Mouse (Mus musculus): ENCODE data around the gene Lyrm7.
"Not testable (repeated sequence)": the region's sequence is repeated elsewhere in the genome, so short reads cannot be mapped to it uniquely, and the experiment has no call there.

Gene Lyrm7

DNA sequence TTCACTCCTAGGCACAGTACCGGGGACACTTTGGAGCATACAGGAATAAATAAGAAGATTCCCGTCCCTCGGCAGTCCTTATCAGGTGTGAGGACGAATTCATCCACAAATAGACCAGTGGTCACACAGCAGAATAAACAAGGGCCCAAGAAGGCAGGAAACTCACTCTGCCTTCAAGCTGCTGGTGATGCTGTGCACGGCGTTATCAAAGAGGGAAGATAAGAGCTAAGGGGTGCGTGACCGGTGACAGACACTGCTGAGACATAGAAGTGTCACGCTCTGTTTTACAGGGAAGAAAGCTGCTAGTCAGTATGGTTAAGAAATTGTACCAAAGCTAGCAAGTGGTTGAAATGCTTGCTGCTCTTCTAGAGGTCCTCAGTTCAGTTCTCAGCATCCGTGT, 19.2 kb upstream of the Lyrm7 start:
- no peak for DNase-seq

DNA sequence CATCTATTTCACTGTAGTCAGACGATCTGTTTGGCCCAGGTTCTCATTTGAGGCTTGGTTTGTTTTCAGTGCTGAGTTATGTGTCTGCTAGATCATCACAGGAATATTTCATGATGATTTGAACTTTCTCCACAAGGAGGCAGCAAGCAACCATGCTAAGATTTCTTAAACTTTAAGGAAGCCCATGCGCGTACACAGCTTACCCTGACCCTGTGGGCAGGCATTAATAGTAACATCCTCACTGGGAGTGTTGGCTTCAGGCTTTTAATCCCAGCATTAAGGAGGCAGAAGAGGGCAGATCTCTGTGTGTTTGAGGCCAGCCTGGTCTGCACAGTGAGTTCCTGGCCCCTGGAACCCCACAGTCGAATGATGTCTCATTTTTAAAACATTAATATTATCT, 18.7 kb upstream of the Lyrm7 start:
- DNase-seq: no peak

DNA sequence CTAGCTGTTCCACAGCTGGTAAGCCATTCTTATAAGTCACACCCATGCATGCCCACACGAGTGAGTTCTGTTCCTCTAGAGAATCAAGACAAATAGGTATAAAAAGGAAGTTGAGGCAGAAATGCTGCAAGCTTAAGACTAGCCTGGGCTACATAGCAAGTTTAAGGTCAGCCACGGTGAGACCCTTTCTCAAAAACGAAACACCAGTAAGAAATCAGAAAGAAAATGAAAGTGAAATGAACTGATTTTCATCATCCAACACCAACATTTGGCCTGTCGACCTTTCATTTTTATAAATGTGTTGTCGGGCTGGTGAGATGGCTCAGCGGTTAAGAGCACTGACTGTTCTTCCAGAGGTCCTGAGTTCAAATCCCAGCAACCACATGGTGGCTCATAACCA, 18.2 kb upstream of the Lyrm7 start:
- DNase-seq: no peak

DNA sequence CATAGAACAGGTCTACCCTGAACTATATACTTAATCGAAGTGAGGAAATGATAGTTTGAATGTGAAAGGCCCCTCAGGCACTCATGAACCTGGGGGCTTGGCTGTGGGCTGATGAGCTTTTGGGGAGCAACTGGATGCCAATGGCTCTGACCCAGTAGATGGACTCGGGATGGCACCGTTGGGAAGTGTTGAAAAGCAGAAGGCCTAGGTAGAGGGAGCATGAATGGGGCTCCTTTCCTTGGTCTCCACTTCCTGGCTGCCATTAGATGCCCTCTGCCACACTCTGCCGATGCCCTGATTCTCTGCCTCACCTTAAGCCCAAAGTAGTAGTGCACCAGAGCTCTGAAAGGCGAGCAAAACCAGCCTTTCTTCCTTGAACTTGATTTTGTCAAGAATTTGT, 15.3 kb upstream of the Lyrm7 start:
- no peak for DNase-seq

DNA sequence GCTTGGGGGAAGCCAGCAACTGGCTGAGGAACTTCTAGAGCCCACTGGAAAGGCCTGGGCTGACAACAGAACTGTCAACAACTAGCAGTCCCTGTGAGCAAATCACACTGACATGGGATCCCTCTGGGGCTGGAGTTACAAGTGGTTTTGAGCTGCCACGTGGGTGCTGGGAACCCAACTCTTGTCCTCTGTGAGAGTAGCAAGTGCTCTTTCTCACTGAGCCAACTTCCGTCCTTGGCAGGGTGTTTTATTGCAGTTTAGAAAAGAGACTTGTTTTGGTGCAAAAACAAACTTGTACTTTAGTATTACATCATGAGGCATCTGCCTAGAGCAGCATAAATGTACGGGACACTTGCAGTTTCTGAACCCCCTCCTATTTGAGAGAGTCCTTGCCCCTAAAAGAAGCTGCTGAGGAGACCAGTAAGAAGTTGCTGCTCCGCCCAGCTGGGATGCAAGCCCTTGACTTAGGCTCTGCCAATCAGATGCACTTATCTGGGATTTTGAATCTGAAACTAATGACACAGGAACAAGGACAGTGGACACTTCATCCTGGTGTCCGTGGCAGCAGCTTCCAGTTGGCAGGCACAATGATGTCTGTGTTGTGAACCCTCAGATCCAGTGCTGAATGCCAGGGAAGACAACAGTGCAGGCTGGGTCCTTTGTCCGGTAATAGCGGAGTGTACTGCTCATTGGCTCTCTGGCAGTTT, 11.3 kb upstream of the Lyrm7 start:
- DNase-seq: no peak

DNA sequence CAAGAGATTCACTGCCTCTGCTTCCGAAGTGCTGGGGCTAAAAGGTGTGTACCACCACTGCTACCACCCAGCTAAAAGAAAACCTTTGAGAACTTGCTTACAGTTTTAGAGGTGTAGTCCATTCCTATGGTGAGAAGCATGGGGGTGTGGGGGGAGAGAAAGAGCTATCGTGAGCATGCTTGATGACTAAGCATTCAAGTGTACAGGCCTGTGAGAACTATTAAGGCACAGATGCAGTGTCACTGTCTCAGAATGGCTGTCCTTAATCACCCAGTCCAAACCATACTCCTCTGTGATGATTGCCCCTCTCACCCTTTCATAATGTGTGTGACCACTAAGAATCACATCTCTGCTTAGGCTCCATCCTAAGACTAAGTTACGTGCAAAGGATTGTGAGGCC, 8.6 kb upstream of the Lyrm7 start:
- DNase-seq: no peak

DNA sequence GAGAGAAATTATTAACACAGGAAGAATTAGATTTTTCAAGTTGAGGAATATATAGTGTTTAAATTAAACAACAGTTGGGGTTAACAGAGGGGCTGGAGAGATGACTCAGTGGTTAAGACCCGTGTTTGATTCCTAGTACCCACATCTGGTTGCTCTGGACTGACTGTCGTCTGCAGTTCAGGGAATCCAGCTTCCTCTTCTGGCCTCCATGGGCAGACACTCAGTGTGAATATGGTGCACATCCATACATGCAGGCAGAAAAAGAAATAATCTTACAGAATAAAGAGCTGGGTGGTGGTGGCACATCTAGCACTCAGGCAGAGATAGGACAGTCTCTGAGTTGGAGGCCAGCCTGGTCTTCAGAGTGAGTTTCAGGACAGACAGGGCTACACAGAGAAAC, 7.7 kb upstream of the Lyrm7 start:
- no peak for DNase-seq

DNA sequence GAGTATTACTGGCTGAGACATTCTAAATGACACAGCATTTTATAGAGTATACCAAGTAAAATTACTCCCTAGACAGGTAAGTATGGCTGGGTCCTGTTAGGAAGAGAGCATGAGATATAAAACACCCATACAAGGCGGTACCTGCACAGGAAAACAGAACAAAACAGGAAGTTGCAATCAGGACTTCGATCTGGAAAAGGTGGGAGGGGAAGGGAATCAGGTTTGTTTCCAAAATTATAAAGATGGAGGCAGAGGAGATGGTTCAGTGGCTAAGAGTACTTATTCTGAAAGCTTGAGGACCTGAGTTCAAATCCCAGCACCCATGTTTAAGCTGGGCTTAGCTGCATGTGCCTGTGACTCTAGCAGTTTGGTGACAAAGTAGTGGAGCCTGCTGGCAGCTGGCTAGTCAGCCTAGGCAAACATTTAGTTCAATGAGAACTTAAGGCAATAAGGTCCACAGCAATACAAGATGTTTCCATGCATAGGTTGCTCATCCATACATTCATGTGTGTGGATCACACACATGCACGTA, 7.3 kb upstream of the Lyrm7 start:
- DNase-seq: no peak

DNA sequence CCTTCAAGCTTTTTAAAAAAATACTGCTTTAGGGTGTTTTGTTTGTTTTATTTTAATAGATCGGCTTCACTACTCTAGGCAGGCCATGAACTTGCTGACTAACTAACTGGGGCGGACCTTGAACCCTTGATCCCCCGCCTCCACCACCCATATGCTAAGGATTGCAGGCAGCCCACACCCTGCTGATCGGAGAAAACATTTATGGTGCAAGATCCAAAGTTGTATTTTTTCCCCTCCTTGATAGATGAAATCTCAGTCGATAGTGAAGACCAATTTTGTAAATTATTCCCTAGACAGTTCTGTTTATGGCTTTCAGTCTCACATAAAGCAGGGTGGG, 6.3 kb upstream of the Lyrm7 start:
- no peak for DNase-seq

DNA sequence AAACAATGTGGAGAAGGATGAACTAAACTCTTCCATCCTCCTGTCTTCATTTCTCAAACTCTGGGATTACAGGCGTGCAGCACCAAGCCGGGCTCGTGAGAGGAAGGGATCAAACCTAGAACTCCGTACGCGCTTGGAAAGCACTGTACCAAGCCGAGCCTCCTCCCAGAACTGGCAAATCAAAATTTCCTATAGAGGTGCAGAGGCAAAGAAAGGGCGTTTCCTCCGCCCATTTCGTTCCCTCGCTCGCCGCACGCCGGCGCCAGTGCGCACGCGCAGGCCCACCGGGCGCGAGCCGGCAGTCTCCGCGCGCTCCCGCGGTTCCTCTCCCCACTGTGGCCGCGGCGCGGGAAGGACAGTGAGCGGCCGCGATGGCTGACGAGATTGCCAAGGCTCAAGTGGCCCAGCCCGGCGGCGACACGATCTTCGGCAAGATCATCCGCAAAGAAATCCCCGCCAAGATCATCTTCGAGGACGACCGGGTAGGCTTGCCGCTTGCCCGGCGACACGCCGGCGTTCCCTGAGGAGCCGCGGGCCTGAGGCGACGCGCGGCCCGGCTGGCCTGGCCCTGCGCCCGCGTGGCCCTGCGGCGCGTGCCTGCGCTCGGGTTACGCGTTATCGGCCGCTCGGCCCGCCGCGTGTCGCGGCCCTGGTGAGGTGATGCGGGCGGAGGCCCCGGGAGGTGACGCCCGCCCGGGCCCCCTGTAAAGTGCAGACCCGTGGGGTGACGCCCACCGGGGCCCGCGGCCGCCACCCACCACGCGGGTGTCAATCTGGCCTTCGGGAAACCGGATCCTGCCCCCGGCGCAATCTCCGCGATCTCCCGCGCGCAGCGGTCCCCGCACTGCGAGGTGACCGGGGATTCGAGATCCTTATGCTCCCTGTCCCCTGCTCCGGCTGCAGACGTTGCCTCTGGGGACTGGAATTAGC, 5.7 kb upstream of the Lyrm7 start, which contains the start of gene Hint1:
Gene Hint1, plus strand, starts transcription at position 265 of the 930 bp plus-strand sequence.
- peak; percentile 95 for DNase-seq

DNA sequence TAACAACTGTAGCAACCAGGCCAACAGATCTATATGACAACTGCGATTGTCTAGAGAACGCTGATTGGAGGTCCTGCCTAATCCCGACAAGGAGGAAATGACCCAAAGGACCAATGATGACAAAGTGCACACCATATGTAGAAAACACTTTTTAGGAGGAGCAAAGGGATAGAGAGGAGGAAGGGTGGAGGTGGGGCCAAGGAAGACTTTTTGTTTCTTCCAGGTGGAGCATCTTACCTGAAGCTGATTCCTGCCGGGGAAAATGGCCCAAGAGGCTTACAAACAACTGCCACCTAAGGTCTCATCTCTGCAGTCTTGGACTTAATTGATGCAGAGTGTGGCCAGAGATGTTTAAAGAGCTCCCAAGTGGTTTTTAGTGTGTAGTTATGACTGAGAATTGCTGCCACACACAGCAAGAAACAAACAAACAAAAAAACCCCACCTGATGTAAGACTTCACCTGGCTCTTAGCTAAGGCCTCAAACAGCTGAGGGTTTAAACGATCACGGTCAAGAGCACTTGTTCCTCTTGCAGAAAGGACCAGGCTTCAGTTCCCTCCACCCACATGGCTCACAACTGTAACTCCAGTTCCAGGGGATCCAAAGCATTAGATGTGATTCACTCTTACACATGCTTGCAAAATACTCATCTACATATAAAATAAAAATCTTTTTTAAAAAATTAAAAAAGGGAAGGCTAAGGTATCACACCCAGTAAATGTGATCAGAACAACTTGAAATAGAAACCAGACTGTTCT, 4.8 kb upstream of the Lyrm7 start:
- no peak for DNase-seq

DNA sequence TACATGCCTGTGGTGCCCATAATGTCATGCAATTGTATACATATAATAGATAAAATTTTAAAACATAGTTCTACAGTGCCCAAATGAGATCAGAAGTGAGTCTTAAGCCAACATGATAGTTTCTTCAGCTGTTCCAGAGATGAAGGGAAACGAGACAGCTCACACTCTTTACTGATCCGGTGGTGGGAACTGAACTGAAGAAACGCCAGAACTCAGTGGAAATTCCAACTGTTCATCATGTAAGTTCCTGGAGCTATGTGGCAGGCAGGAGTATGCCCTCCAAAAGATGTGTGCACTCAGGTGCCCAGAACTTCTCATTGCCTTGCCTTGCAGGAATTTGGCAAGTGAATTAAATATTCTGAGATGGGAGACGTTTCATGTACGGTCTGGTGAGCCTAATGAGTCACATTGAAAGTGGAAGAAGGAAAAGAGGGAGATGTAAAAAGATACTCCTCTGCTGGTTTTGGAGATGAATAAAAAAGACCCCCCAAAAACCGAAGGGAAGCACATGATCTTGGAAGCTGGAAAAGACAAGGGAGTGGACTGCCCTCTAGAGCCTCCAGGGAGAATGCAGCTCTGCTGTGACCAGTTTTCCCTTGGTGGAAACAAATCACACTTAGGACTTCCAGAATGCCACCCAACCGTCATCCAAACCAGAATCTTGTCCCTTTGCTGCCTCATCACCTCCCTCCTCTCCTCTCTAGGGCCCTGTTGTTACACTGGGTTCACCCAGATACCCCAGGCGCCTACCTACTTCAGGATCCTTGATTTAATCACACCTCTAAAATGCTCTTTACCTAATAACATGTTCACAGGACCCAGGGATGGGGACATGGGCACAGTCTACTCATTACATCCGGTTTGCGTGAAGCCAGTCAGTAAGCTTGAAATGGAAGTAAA, 2.2 kb upstream of the Lyrm7 start:
- peak; percentile 52 for DNase-seq

DNA sequence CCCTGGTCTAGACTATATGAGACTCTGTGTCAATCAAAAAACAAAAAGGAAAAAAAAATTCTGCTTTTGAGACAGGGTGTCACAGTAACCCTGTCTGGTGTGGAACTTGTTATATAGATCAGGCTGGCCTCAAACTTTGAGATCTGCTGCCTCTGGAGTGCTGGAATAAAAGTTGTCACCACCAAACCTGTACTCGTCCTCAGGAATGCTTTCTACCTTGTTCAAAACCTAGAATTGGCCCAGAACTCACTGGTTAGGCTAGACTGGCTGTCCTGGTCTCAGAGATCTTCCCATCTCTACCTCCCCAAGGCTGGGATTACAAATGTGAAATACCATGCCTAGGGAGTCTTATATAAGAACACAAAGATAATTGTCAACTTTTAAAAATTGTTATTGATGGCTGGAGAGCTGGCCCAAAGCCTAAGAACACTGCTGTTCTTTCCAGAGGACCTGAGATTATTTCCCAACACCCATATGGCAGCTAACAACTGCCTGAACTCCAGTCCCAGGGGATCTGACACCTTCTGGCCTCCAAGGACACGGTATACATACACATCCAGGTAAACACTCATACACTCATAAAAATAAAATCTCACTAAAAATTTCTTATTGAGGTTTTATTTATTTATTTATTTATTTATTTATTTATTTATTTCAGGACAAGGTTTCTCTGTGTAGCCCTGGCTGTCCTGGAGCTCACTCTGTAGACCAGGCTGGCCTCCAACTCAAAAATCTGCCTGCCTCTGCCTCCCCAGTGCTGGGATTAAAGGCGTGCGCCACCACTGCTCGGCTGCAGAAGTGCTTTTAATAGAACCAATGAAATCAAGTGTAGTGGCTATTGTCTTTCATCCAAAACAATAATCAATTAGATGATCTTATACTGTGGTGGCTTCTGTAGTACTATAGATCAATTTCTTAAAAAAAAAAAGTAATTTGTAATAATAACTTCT, 1.0 kb upstream of the Lyrm7 start:
- no peak for DNase-seq

DNA sequence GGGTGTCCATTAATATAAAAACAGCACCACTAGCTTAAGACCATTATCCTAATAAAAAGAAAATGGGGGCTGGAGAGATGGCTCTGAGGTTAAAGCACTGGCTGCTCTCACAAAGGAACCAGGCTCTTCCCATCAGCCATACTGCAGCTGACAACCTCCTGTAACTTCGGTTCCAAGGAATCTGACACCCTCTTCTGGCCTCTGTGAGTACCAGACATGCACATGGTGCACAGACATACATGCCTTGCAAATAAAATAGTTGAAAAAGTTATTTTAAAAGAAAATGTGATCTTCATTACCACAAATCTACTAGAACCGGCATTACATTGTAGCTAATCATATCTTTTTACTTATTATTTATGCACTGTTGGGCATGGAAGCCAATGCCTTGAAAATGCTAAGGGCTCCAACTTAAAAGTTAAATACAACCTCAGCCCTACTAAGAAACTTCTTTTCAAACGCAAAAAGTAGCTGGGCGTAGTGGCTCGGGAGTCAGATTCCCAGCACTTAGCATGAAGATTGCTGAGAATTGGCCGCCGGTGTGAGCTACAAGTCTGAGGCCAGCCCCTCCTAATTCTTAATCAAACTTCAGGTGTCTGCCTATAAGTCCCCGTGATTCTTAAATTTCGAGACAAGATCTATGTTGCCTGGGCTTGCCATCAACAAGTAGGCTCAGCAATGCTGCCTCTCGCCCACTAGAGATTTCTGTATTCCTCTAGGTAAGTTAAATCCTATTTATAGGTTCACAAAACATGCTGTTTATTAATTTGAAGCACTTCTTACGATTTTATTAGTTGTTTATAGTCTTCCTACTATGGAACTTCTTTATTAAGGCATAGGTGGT, 1.2 kb downstream of the Lyrm7 start:
- DNase-seq: no peak

DNA sequence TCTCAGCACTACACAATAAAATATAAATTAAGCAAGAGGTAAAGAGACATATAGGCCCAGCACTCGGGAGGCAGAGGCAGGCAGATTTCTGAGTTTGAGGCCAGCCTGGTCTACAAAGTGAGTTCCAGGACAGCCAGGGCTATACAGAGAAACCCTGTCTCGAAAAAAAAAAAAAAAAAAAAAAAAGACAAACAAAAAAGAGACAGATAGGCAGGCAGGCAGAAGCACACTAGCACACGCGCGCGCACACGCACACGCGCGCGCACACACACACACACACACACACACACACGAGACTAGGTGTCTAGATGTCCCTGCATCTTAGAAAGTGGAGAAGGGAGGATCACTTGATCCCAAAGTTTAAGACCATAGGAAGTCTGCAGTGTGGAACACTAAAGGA, 1.8 kb downstream of the Lyrm7 start:
- not testable (repeated sequence) for DNase-seq

DNA sequence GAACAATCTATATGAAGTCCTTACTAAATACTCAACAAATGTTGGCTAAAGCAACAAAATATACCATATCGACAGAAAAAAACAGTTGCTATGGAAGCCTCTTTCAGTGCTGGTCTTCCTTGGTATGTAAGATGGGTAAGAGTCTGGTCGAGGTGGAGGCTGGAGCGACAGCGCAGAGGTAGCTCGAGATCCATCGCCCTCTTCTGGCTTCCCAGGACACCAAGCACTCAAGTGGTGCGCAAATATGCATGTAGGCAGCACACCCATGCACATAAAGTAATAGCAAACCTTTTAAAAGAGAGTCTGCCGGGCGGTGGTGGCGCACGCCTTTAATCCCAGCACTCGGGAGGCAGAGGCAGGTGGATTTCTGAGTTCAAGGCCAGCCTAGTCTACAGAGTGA, 9.1 kb downstream of the Lyrm7 start:
- DNase-seq: no peak

DNA sequence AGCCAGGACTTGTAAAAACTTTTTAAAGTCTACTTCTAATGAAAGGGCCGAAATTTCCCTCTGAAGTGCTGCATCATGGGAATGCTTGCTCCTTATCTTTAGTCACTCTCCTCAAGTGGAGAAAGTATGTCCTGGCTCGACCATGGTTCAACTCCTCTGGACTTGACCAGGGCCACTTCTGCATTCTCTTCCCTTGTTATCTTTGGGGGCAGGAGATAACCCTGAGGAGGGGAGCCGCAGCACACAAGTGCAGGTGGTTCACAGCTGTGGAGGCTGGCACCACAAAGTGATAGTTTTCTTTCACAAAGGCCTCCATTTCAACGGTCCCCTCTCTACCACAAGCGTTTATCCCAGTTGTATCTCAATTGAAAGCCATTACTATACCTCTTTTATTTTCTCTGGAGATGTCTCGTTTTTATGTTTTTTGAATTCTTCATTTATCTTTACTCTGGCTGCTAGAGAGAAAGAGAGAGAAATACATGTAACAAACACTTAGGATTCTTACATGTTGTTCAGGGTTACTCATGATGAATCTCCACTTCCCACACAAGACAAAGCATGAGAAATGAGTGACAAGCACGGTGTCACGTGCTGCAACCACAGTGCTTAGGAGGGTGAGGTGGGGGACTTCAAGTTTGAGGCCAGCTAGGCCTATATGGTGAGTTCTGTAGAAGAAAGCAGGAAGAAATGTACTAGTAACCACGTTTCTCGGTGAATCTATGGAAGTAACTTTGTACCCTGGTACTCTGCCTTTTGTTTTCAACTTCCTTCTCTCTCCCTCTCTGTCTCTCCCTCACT, 10.6 kb downstream of the Lyrm7 start:
- no peak for DNase-seq

DNA sequence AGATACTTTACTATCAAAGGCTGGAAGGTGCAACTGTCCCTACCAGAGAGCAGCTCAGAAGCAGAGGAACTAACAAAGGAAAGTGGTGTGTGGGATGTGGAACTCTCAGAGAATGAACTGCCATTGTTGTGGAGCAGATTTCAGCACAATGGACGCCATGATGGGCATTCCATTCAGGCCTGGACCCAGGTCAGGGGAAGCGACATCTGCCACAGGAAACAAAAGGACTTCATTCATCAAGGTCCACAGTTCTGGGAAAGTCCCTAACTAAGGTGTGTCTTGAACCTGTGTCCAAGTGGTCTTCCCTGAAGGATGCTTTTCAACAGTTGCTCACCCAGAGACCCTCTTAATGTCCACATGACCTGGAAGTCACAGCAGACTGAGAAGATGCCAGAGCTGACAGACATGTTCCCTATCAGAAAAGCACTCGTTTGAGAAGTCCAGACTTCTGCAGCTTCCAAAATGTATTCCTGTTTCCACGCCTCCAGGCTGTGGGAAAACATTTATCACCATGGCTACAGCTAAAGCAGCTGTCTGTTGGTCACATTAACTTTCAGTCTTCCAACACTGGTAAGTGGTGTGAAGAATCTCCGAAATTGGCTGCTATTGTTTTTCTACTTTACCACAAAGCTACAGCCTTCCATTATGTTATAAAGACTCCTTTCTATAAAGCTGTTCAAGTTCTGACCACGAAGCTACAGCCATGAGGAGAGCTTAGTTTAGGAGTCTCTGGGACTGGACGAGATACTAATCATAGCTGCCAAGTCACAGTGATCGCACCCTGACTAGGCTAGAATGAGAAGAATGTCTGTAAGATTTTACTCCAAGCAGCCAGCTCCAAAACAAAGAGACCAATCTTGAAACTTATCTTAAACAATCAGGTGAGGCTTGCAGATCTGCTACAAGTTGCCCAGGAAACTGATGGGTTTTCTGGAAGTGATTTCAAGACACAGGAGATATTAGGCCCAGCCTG, 15.0 kb downstream of the Lyrm7 start:
- DNase-seq: no peak
